Mouse (Mus musculus) Patski (cell line): ENCODE measurements around the gene Chrm3. TPM values are rescaled to one million over a fixed set of nuclear protein-coding genes. Genes with fewer than 3 reads are reported as not detected.
A peak's percentile ranks its signal among the peaks of the same experiment; 100 is the strongest.

Experiments
- ATAC-seq: fragments of 100-300 bp; one replicate; pipeline ENCODE4 v1.8.0; 2021
- CTCF ChIA-PET: fragments of 350-600 bp; sonication (Branson Sonifier 250); formaldehyde crosslinking; loops from one replicate; lab custom pipeline; 2022; ENCODE audit warnings: inconsistent platforms; lab: Charles Lee
- POLR2A ChIA-PET: fragments of 350-600 bp; sonication (Branson Sonifier 250); formaldehyde crosslinking; loops from one replicate; lab custom pipeline; 2022; ENCODE audit warnings: antibody characterized with exemption, inconsistent platforms; lab: Charles Lee
- DNase-seq: peaks from one replicate; pipeline ENCODE4 v3.0.0-alpha.2; 2011; ENCODE audit warnings: low read depth, low spot score
- H3K27me3 ChIP-seq: fragments of 371-371 bp; one replicate; pipeline ENCODE4 v1.5.1; 2021
- CTCF ChIP-seq: fragments of 100-300 bp; IDR thresholded peaks from one replicate; pipeline ENCODE4 v1.5.1; 2021
- in situ Hi-C: fragments of 300-500 bp; cut with MboI; formaldehyde crosslinking; loops from 3 replicates; pipeline ENCODE4 v1.11.1; 2018; ENCODE audit warnings: low pct_unique_long_range_greater_than_20kb, mixed read lengths
- polyA plus RNA-seq: library from polyadenylated mRNA; unstranded; gene quantifications from one replicate; pipeline ENCODE4 v1.2.3, GENCODE M21; 2021

The Chrm3 gene
- polyA plus RNA-seq, 1 experiment from 2014 or later, result not detected

DNA sequence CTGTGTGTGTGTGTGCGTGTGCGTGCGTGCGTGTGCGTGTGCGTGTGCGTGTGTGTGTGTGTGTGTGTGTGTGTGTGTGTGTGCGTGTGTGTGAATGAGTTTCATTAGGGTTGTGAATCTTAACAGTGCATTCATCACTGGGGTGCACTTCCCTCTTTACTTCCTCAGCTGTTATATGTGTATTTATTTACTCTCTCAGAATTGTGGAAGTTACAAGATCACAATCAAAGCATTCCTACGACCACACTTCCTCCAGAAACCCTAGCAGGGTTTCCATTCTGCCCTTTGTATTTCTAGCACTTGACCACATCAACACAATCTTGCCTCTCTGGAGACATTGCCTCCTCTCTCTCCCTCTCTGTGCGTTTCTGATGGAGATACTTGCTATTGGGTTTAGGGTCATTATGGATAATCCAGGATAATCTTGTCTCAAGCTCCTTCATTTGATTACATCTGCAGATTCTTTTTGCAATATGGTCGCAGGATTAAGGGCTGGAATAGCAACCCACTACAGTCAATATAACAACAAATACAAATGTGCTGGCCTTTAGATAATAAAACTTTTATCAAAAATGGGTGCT is 465.5 kb downstream of the Chrm3 start:
- no peak for TF ChIP-seq CTCF
- in situ Hi-C loops, result no loop called here
- ChIA-PET POLR2A (no interaction called here), CTCF (no interaction called here)
- DNase-seq, result no peak
- H3K27me3 ChIP-seq, result no peaks in the 10 kb centered on the region
- ATAC-seq, result no peak

DNA sequence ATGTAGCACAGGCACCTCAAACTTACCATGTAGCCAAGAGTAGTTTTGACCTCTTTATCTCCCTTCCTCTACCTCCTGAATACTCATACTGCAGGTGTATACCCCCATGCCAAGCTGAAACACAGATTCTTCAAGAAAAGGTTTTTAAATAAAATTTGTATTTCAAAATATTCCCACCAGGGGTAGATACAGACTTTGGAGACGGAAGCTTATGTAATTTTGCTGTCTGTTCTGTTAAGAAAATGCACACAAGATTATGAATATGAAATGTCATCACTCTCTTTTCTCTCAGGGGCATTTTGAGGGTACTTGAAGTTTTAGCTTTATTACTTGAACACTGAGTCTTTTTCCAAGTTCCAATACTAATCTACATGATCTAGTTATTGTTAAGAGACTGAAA is 469.6 kb downstream of the Chrm3 start:
- H3K27me3 ChIP-seq, result no peaks in the 10 kb centered on the region
- ChIA-PET CTCF (interaction anchor here (1.4 to 3.2 kb wide), 3 partner anchors 9 to 13 kb away, joined by 4 to 9 read pairs (median 4); no protein-coding TSS in a partner anchor), POLR2A (no interaction called here)
- DNase-seq (no peak), ATAC-seq (no peak)
- in situ Hi-C loops, result no loop called here
- TF ChIP-seq CTCF, result no peak

DNA sequence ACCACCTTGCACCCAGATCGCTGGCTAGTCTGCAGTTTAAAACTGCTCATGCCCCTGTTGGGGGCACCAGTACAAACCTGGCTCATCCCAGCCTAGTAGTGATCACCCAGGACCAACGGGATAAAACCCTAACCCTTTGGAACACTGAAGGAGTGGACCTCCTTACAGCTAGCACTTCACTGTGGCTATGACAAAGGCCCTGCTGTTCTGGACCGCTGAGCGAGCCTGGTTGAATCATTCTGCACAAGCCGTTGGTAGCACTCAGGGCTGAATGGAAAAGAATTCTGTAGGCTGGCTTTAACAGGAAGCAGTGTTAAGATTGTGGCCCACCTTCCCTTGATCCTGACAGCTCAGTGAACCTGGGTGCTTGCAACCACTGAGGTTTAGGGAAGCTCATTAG is 470.2 kb downstream of the Chrm3 start:
- no peaks in the 10 kb centered on the region for H3K27me3 ChIP-seq
- no peak for DNase-seq
- ChIA-PET CTCF (interaction anchor here (1.4 to 3.2 kb wide), 2 partner anchors 8 to 14 kb away, joined by 4 to 9 read pairs; no protein-coding TSS in a partner anchor), POLR2A (no interaction called here)
- ATAC-seq, result peak; percentile 83
- TF ChIP-seq CTCF, result no peak
- in situ Hi-C loops, result no loop called here

DNA sequence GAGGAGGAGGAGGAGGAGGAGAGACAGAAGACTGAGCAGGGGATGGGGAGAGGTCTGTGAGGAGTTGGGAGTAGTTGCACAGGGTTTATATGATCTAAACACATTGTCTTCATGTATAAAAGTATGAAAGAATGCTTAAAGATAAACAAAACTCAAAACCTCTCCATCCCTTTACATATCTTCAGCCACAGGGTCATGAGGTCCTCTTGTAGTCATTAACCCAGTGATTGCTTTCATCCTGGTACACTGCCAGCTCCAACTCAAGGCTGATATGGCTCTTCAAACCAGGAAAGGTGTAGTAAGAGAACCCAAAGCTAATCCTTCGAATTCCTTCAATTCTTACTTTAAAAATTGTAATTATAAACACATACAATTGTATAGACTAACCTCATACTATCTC is 470.7 kb downstream of the Chrm3 start:
- DNase-seq, result no peak
- ChIA-PET CTCF (interaction anchor here (1.4 to 3.2 kb wide), 2 partner anchors 8 to 14 kb away, joined by 4 to 9 read pairs; no protein-coding TSS in a partner anchor), POLR2A (no interaction called here)

DNA sequence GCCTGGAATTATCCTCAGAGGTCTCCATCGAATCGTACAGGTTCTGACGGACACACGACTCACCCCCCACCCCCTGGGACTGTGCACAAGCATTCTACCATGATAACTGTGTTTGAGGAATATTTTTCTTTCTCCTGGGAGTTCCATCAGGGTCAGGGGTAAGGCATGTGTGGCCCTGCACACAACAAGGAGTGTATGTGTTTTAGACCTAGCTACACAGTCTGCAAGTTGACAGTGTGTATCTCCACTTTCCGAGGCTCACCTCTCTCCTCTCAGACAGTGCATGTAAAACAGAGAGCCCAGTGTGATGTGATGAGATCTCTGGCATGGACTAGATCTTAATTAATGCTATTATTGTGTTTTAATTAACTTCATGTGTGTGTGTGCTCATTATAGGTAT is 472.4 kb downstream of the Chrm3 start:
- DNase-seq (no peak), ATAC-seq (no peak)
- no peaks in the 10 kb centered on the region for H3K27me3 ChIP-seq
- in situ Hi-C loops, result loop anchor here (10.0 kb wide), 1 partner anchor 457 kb away; no protein-coding TSS in a partner anchor
- POLR2A ChIA-PET, result no interaction called here
- TF ChIP-seq CTCF, result no peak
- CTCF ChIA-PET, result no interaction called here

More for the DNA sequence above, 470.7 kb downstream of the Chrm3 start:
- in situ Hi-C loops, result loop anchor here (10.0 kb wide), 1 partner anchor 455 kb away; no protein-coding TSS in a partner anchor
- no peak for TF ChIP-seq CTCF
- no peaks in the 10 kb centered on the region for H3K27me3 ChIP-seq
- ATAC-seq, result no peak

- ChIA-PET POLR2A (no interaction called here), CTCF (interaction anchor here (1.2 kb wide), 1 partner anchor 14 kb away, joined by 4 read pairs; no protein-coding TSS in a partner anchor)
- no peak for DNase-seq
- ATAC-seq, result no peak
- in situ Hi-C loops, result loop anchor here (10.0 kb wide), 1 partner anchor 458 kb away; no protein-coding TSS in a partner anchor
- no peak for TF ChIP-seq CTCF
- H3K27me3 ChIP-seq, result no peaks in the 10 kb centered on the region
These were observed 473.4 kb downstream of the Chrm3 start for GRCm38 (mm10) chr13:9887261-9887660.

DNA sequence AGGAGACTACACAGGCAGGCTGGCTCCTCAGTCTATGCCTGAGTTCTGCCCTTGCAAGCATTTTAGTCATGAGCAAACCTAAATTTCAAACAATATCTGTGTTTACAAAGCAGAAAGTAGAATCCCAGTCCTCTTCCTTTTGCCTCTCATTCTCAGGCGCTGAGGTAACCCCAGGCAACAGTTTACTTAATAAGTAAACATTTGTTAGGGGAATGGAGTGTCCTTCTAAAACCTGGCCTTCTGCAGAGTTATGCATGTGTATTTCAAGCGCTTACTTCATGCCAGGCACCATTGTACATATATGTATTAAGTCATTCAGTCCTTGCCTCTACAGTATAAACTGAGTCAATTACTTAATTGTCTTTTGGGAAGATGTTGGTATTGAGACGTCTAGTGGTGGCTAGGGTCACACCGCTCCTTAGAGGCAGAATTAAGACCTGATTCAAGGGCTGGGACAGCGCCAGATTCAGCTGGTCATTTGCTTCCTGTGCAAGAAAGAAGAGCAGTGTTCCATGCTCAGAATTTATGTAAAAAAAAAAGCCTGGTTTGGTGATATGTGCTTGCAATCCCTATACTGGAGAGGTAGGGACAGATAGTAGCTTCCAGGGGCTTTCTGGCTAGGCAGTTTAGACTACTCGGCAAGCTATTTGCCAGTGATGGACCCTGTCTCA is 474.0 kb downstream of the Chrm3 start:
- no peak for TF ChIP-seq CTCF
- ATAC-seq (no peak), DNase-seq (no peak)
- ChIA-PET POLR2A (no interaction called here), CTCF (interaction anchor here (1.2 kb wide), 1 partner anchor 15 kb away, joined by 4 read pairs; no protein-coding TSS in a partner anchor)
- no peaks in the 10 kb centered on the region for H3K27me3 ChIP-seq
- in situ Hi-C loops, result loop anchor here (10.0 kb wide), 1 partner anchor 458 kb away; no protein-coding TSS in a partner anchor

GRCm38 (mm10) chr13:9882362-9883282 is 478.0 kb downstream of the Chrm3 start:
- ChIA-PET POLR2A (no interaction called here), CTCF (interaction anchor here (0.6 to 1.8 kb wide), 8 partner anchors 9 to 1029 kb away, joined by 3 to 9 read pairs (median 3); no protein-coding TSS in a partner anchor)
- peak; percentile 85 for TF ChIP-seq CTCF
- in situ Hi-C loops, result loop anchor here (10.0 kb wide), 1 partner anchor 462 kb away; no protein-coding TSS in a partner anchor
- no peaks in the 10 kb centered on the region for H3K27me3 ChIP-seq
- DNase-seq (peak; percentile 62), ATAC-seq (peak; percentile 88)

- no peak for DNase-seq
- in situ Hi-C loops, result loop anchor here (10.0 kb wide), 1 partner anchor 463 kb away; no protein-coding TSS in a partner anchor
These were observed 478.7 kb downstream of the Chrm3 start for GRCm38 (mm10) chr13:9881930-9882329.

DNA sequence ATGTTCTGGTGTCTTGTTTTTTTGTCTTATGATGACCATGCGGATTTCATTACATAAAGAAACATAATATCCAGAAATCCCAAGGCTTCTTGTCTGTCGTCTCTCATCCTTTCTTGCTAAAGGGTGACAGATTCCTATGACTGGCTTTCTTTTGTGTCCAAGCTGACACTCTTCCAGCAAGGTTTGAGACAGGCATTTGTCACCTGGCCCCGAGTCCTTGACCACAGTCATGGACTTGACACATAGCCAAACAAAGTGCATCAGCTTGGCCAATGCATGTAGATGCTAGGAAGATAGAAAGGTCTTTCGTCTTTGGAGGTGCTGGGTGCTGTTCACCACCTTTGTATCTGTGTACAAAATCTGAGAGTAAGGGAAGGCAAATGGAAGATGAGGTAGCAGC is 480.2 kb downstream of the Chrm3 start:
- ChIA-PET POLR2A (no interaction called here), CTCF (no interaction called here)
- no peak for ATAC-seq
- DNase-seq, result no peak
- in situ Hi-C loops, result loop anchor here (10.0 kb wide), 1 partner anchor 464 kb away; no protein-coding TSS in a partner anchor
- no peaks in the 10 kb centered on the region for H3K27me3 ChIP-seq
- no peak for TF ChIP-seq CTCF

More at GRCm38 (mm10) chr13:9881930-9882329, 478.7 kb downstream of the Chrm3 start:
- no peaks in the 10 kb centered on the region for H3K27me3 ChIP-seq
- ATAC-seq, result peak; percentile 24
- ChIA-PET CTCF (interaction anchor here (1.1 to 1.8 kb wide), 5 partner anchors 10 to 1029 kb away, joined by 3 to 9 read pairs (median 5); no protein-coding TSS in a partner anchor), POLR2A (interaction anchor here (1.3 kb wide), 1 partner anchor 457 kb away, joined by 3 read pairs; no protein-coding TSS in a partner anchor)
- no peak for TF ChIP-seq CTCF
